Mouse (Mus musculus): ENCODE measurements at regions not wholly inside any gene's neighbourhood (a gene's known extent, or its start where the extent isn't known, plus 50 kb on each side); places are given as distances from the start of the nearest gene placed in this dataset.

DNA sequence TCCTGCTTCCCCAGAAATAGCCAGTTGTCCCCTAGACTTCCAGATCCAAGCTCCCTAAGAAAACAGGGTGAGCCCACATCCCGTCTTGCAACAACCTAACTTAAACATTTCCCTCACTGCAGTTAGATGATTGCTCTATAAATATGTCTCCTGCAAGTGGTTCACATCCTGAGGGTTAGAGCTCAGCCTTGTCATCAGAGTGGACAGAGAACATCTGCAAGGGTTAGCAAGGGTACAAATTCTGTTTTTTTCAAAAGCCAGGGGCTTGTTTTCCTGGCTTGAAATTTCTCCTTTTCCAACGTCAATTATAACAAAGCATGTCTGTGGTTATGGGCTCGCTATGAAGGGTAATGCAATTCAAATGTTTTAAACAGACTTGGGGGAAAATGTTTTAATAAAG, 169.8 kb upstream of the Tcerg1l start:
- no peaks in the 10 kb centered on the region for H3K4me1 ChIP-seq
- no peak overlapping the region for H3K27ac ChIP-seq (replicated peaks)
- H3K36me3 ChIP-seq, result no peaks in the 10 kb centered on the region
- H3K4me2 ChIP-seq (replicated peaks), result no peak overlapping the region
- ATAC-seq (ENCODE audit: insufficient number of reproducible peaks, low FRiP score, low TSS enrichment, low read depth), result no peak
- no peaks in the 10 kb centered on the region for H3K27me3 ChIP-seq
- no peak overlapping the region for H3K4me3 ChIP-seq (replicated peaks)
- WGBS, result 35% methylated on average over 3 of the region's 3 CpGs
- H3K9me3 ChIP-seq (replicated peaks), result no peaks in the 10 kb centered on the region
- no peak overlapping the region for H3K9ac ChIP-seq

- Histone ChIP-seq H3K9ac (no peak overlapping the region), H3K27me3 (no peaks in the 10 kb centered on the region), H3K4me3 (replicated peaks) (no peak overlapping the region), H3K27ac (replicated peaks) (no peak overlapping the region), H3K4me1 (no peaks in the 10 kb centered on the region), H3K36me3 (no peaks in the 10 kb centered on the region), H3K9me3 (replicated peaks) (no peaks in the 10 kb centered on the region), H3K4me2 (replicated peaks) (no peak overlapping the region)
- no peak for ATAC-seq (ENCODE audit: insufficient number of reproducible peaks, low FRiP score, low TSS enrichment, low read depth)
- 76% methylated on average over 10 of the region's 10 CpGs for WGBS
Measured at GRCm38 (mm10) chr7:138551629-138552028, 154.1 kb upstream of the Tcerg1l start.

DNA sequence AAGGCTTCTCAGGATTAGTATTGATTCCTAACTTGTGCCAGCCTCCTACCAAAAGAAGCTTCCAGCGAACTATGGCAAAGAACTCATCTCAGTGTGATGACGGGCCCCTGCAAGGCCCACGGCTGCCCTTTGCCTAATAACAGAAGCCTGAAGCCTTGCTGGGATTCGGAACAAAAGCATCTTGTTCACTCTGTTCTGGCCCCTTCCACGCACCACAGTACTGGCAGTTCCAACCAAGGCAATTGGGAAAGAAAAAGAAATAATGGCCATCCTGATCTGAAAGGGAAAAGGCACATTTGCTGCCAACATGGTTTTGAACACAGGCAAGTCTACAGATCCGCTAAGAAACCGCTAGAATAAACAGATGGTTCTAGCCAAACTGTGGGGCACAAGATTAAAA, 150.4 kb upstream of the Tcerg1l start:
- H3K9me3 ChIP-seq (replicated peaks), result no peaks in the 10 kb centered on the region
- 69% methylated on average over 7 of the region's 7 CpGs for WGBS
- no peaks in the 10 kb centered on the region for H3K4me1 ChIP-seq
- no peak for ATAC-seq (ENCODE audit: insufficient number of reproducible peaks, low FRiP score, low TSS enrichment, low read depth)
- H3K4me2 ChIP-seq (replicated peaks), result no peak overlapping the region
- no peak overlapping the region for H3K9ac ChIP-seq
- no peak overlapping the region for H3K27ac ChIP-seq (replicated peaks)
- no peaks in the 10 kb centered on the region for H3K27me3 ChIP-seq
- H3K4me3 ChIP-seq (replicated peaks), result no peak overlapping the region
- no peaks in the 10 kb centered on the region for H3K36me3 ChIP-seq

DNA sequence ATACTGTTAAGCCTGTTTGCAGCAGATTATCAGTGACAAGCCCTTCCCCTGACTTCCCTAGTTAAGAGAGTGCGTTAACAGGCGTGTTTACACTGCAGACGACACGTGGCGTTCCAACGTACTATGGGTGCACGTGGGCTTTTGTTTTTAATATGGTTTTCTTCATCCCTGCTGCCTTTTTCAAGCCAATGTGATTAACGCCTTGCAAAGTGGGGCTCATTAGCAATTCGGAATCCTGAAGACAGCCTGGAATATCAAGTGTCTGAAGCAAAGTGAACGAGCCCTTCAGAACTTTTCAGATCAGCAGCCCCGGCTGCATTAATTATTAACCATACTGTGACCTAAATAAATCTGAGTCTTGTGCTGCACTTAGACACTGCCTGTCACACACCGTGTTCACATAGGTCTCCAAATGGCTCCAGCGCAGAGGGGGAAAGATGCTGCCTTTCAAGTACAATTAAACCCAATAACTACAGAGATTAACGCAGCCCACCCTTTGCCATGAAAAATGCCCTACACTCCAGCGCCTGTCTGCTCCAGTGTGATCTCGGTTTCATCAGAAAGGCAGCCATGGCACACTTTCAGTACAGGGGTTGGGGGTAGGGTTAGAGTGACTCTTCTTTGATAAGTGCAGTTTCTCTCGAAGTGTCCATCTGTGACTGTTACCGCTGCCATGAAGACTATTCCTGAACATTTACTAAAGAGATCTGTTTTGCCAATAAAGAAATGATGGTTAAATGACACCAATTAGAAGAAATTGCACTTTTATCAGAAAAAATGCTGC, 140.7 kb upstream of the Tcerg1l start:
- 69% methylated on average over 18 of the region's 18 CpGs for WGBS
- H3K27ac ChIP-seq (replicated peaks), result no peak overlapping the region
- H3K4me2 ChIP-seq (replicated peaks), result no peak overlapping the region
- H3K4me1 ChIP-seq, result no peaks in the 10 kb centered on the region
- no peak overlapping the region for H3K9ac ChIP-seq
- H3K4me3 ChIP-seq (replicated peaks), result no peak overlapping the region
- ATAC-seq (ENCODE audit: insufficient number of reproducible peaks, low FRiP score, low TSS enrichment, low read depth), result no peak
- no peaks in the 10 kb centered on the region for H3K36me3 ChIP-seq
- no peaks in the 10 kb centered on the region for H3K9me3 ChIP-seq (replicated peaks)
- H3K27me3 ChIP-seq, result no peaks in the 10 kb centered on the region

DNA sequence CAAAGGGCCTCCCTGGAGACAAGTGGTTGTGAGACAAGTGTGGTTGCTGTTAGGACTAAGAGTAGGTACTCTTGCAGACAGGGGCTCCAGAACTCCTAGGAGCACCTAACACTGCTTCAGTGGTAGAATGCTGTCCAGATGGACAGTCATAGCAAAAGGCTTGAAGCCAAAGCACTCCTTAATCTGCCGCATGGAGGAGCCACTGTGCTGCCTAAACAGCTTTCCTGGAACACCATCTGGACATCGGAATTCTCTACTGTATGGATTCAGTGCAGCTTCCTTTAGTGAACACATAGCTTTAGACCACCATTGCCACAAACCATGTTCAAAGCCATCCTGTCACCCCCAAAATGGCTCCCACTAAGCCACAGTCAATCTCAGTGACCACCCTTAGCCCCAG, 128.6 kb upstream of the Tcerg1l start:
- H3K27ac ChIP-seq (replicated peaks), result no peak overlapping the region
- H3K4me2 ChIP-seq (replicated peaks), result no peak overlapping the region
- H3K27me3 ChIP-seq, result no peaks in the 10 kb centered on the region
- H3K4me3 ChIP-seq (replicated peaks), result no peak overlapping the region
- 86% methylated on average over 2 of the region's 2 CpGs for WGBS
- no peak overlapping the region for H3K9ac ChIP-seq
- H3K36me3 ChIP-seq, result no peaks in the 10 kb centered on the region
- H3K9me3 ChIP-seq (replicated peaks), result no peaks in the 10 kb centered on the region
- ATAC-seq (ENCODE audit: insufficient number of reproducible peaks, low FRiP score, low TSS enrichment, low read depth), result no peak
- H3K4me1 ChIP-seq, result no peaks in the 10 kb centered on the region

- no peaks in the 10 kb centered on the region for H3K36me3 ChIP-seq
- 81% methylated on average over 3 of the region's 3 CpGs for WGBS
- no peaks in the 10 kb centered on the region for H3K4me1 ChIP-seq
- no peak for ATAC-seq (ENCODE audit: insufficient number of reproducible peaks, low FRiP score, low TSS enrichment, low read depth)
- H3K27me3 ChIP-seq, result no peaks in the 10 kb centered on the region
- H3K27ac ChIP-seq (replicated peaks), result no peak overlapping the region
- H3K9ac ChIP-seq, result no peak overlapping the region
- H3K4me2 ChIP-seq (replicated peaks), result no peak overlapping the region
- no peaks in the 10 kb centered on the region for H3K9me3 ChIP-seq (replicated peaks)
- no peak overlapping the region for H3K4me3 ChIP-seq (replicated peaks)
Measured at GRCm38 (mm10) chr7:138524936-138525335, 127.4 kb upstream of the Tcerg1l start.

- 90% methylated on average over 2 of the region's 2 CpGs for WGBS
- no peak overlapping the region for H3K4me2 ChIP-seq (replicated peaks)
- H3K9ac ChIP-seq, result no peak overlapping the region
- H3K4me1 ChIP-seq, result no peaks in the 10 kb centered on the region
- no peaks in the 10 kb centered on the region for H3K9me3 ChIP-seq (replicated peaks)
- no peaks in the 10 kb centered on the region for H3K27me3 ChIP-seq
- no peak for ATAC-seq (ENCODE audit: insufficient number of reproducible peaks, low FRiP score, low TSS enrichment, low read depth)
- H3K4me3 ChIP-seq (replicated peaks), result no peak overlapping the region
- H3K27ac ChIP-seq (replicated peaks), result no peak overlapping the region
- H3K36me3 ChIP-seq, result no peaks in the 10 kb centered on the region
Measured at GRCm38 (mm10) chr7:138514171-138514570, 116.6 kb upstream of the Tcerg1l start.

DNA sequence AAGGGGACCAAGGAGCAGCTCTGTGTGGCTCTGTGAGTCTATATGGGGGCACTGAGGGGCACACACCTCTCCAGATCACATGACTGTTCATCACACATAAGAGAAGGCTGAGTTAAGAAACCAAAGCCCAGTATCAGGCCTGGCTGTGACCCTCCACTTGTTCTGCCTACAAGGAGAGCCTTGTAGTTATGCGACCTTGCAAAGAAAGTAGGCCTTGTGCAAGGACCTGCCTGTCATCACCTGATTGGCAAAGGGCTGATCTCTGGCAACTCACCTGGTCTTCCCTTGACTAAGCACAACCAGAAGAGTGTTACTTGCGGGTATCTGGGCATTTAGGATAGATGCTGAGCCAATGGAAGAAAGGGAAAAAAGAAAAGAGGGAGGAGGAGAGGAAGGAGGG, 107.7 kb upstream of the Tcerg1l start:
- H3K4me1 ChIP-seq, result no peaks in the 10 kb centered on the region
- H3K36me3 ChIP-seq, result no peaks in the 10 kb centered on the region
- WGBS, result 81% methylated on average over 2 of the region's 2 CpGs
- H3K4me3 ChIP-seq (replicated peaks), result no peak overlapping the region
- H3K4me2 ChIP-seq (replicated peaks), result no peak overlapping the region
- no peak overlapping the region for H3K9ac ChIP-seq
- H3K9me3 ChIP-seq (replicated peaks), result no peaks in the 10 kb centered on the region
- H3K27ac ChIP-seq (replicated peaks), result no peak overlapping the region
- ATAC-seq (ENCODE audit: insufficient number of reproducible peaks, low FRiP score, low TSS enrichment, low read depth), result no peak
- no peaks in the 10 kb centered on the region for H3K27me3 ChIP-seq

DNA sequence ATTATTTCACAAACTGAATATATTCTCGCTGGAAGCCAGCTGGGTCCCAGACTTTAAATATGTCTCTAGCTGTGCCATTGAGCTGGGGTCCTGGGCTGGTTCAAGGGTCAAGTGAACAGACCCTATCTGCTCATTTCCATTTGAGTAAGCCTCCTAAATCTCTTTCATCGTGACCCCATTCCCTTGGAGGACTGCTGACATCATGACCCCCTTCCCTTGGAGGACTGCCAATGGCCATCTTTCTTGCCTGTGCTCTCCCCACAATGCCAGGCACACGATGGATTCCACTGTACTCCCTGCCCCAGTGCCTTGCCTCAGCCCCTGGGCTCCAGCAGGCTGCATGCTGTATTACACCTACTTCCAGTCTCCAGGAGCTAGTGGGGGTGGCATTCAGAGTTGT, 106.5 kb upstream of the Tcerg1l start:
- Histone ChIP-seq H3K9me3 (replicated peaks) (no peaks in the 10 kb centered on the region), H3K36me3 (no peaks in the 10 kb centered on the region), H3K4me2 (replicated peaks) (no peak overlapping the region), H3K27ac (replicated peaks) (no peak overlapping the region), H3K27me3 (no peaks in the 10 kb centered on the region), H3K4me1 (no peaks in the 10 kb centered on the region), H3K9ac (no peak overlapping the region), H3K4me3 (replicated peaks) (no peak overlapping the region)
- ATAC-seq (ENCODE audit: insufficient number of reproducible peaks, low FRiP score, low TSS enrichment, low read depth), result no peak
- WGBS, result 68% methylated on average over 3 of the region's 3 CpGs

GRCm38 (mm10) chr7:138503016-138503415, 105.5 kb upstream of the Tcerg1l start:
- Histone ChIP-seq H3K4me1 (no peaks in the 10 kb centered on the region), H3K4me2 (replicated peaks) (no peak overlapping the region), H3K9me3 (replicated peaks) (no peaks in the 10 kb centered on the region), H3K27me3 (no peaks in the 10 kb centered on the region), H3K27ac (replicated peaks) (no peak overlapping the region), H3K9ac (no peak overlapping the region), H3K36me3 (no peaks in the 10 kb centered on the region), H3K4me3 (replicated peaks) (no peak overlapping the region)
- ATAC-seq (ENCODE audit: insufficient number of reproducible peaks, low FRiP score, low TSS enrichment, low read depth), result no peak
- WGBS, result 54% methylated on average over 3 of the region's 3 CpGs

DNA sequence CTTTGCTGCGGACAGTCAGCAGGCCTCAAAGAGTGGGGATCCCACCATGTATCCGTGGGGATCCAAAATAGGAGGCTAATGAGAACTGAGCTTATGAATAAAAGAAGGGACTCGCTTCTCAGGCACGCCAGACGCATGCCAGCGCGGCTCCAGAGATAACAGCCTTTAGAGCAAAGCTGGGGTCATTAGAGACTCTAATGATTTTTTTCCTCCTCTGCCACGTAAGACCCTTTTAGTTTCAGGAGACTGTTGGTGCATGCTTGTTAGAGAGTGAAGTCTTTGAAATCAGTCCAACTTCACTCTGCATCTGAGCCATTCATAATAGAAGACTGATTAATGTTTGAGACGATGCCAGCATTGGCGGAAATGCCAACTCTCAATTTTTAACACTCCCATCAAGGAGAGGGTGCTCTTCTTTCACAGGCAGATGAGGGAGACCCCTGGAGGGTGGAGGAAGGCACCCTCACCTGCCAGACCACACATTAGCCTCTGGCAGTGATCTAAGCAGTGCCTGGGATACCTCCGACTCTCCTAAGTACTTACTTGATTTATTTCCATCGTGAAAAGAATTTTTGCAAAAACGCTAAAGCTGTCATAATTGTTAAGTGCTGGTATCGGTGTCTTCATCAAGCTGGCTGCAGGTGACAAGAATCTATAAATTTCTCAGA, 104.0 kb upstream of the Tcerg1l start:
- H3K9me3 ChIP-seq (replicated peaks), result no peaks in the 10 kb centered on the region

GRCm38 (mm10) chr7:138497771-138498170, 100.2 kb upstream of the Tcerg1l start:
- ATAC-seq (ENCODE audit: insufficient number of reproducible peaks, low FRiP score, low TSS enrichment, low read depth), result no peak
- no peaks in the 10 kb centered on the region for H3K27me3 ChIP-seq
- no peak overlapping the region for H3K4me3 ChIP-seq (replicated peaks)
- no peak overlapping the region for H3K27ac ChIP-seq (replicated peaks)
- H3K4me1 ChIP-seq, result no peaks in the 10 kb centered on the region
- H3K9me3 ChIP-seq (replicated peaks), result no peaks in the 10 kb centered on the region
- 63% methylated on average over 2 of the region's 2 CpGs for WGBS
- no peaks in the 10 kb centered on the region for H3K36me3 ChIP-seq
- no peak overlapping the region for H3K4me2 ChIP-seq (replicated peaks)
- H3K9ac ChIP-seq, result no peak overlapping the region

More for the DNA sequence above, 104.0 kb upstream of the Tcerg1l start:
- Histone ChIP-seq H3K27ac (replicated peaks) (no peak overlapping the region), H3K36me3 (no peaks in the 10 kb centered on the region), H3K4me2 (replicated peaks) (no peak overlapping the region), H3K9ac (no peak overlapping the region), H3K4me3 (replicated peaks) (no peak overlapping the region), H3K4me1 (no peaks in the 10 kb centered on the region), H3K27me3 (no peaks in the 10 kb centered on the region)
- WGBS, result 60% methylated on average over 14 of the region's 14 CpGs
- no peak for ATAC-seq (ENCODE audit: insufficient number of reproducible peaks, low FRiP score, low TSS enrichment, low read depth)
